Mouse (Mus musculus) layer of hippocampus, adult 9-10 months (tissue): ENCODE data around the gene Atp7a.
"Not testable (repeated sequence)": the region's sequence is repeated elsewhere in the genome, so short reads cannot be mapped to it uniquely, and the experiment has no call there.

Experiments
- DNase-seq: peaks from one replicate; pipeline ENCODE4 v3.0.0; 2022; ENCODE audit warnings: low spot score

Gene Atp7a

GRCm38 (mm10) chrX:106026418-106027342, at the start of gene Atp7a:
Atp7a (plus strand) TSS chrX:106027276.
- DNase-seq, result peak; percentile 39

- DNase-seq, result no peak
Measured at GRCm38 (mm10) chrX:106001605-106002004, 25.5 kb upstream of the Atp7a start.

GRCm38 (mm10) chrX:106010762-106011161, 16.3 kb upstream of the Atp7a start:
- no peak for DNase-seq

- peak; percentile 31 for DNase-seq
Measured at GRCm38 (mm10) chrX:106011465-106012159, 15.5 kb upstream of the Atp7a start, which contains the start of gene Magt1. Magt1 (minus strand) TSS chrX:106011906.

GRCm38 (mm10) chrX:106012559-106012958, 14.5 kb upstream of the Atp7a start:
- no peak for DNase-seq

GRCm38 (mm10) chrX:106013217-106013616, 13.9 kb upstream of the Atp7a start:
- DNase-seq, result peak; percentile 39

GRCm38 (mm10) chrX:106014741-106015377, 12.2 kb upstream of the Atp7a start:
- DNase-seq, result not testable (repeated sequence)

- DNase-seq, result peak; percentile 71
Measured at GRCm38 (mm10) chrX:106015571-106016322, 11.3 kb upstream of the Atp7a start, which contains the start of gene Cox7b. Cox7b (plus strand) TSS chrX:106015700.

GRCm38 (mm10) chrX:106017102-106017501, 10.0 kb upstream of the Atp7a start:
- no peak for DNase-seq

- DNase-seq, result no peak
Measured at GRCm38 (mm10) chrX:106017516-106017915, 9.6 kb upstream of the Atp7a start.

- no peak for DNase-seq
Measured at GRCm38 (mm10) chrX:106027343-106027674, 233 bp downstream of the Atp7a start.

- DNase-seq, result no peak
Measured at GRCm38 (mm10) chrX:106030176-106030575, 3.1 kb downstream of the Atp7a start.

- DNase-seq, result no peak
Measured at GRCm38 (mm10) chrX:106031124-106031523, 4.0 kb downstream of the Atp7a start.

GRCm38 (mm10) chrX:106035727-106036126, 8.7 kb downstream of the Atp7a start:
- DNase-seq, result no peak

- DNase-seq, result no peak
Measured at GRCm38 (mm10) chrX:106037185-106037752, 10.2 kb downstream of the Atp7a start.

- peak; percentile 25 for DNase-seq
Measured at GRCm38 (mm10) chrX:106043863-106044617, 17.0 kb downstream of the Atp7a start.

GRCm38 (mm10) chrX:106045455-106045854, 18.4 kb downstream of the Atp7a start:
- no peak for DNase-seq

GRCm38 (mm10) chrX:106045928-106046327, 18.9 kb downstream of the Atp7a start:
- DNase-seq, result no peak

- DNase-seq, result no peak
Measured at GRCm38 (mm10) chrX:106048191-106048590, 21.1 kb downstream of the Atp7a start.

- not testable (repeated sequence) for DNase-seq
Measured at GRCm38 (mm10) chrX:106077858-106078257, 50.8 kb downstream of the Atp7a start.
